Mouse (Mus musculus): ENCODE data around the gene Rora.

DNA sequence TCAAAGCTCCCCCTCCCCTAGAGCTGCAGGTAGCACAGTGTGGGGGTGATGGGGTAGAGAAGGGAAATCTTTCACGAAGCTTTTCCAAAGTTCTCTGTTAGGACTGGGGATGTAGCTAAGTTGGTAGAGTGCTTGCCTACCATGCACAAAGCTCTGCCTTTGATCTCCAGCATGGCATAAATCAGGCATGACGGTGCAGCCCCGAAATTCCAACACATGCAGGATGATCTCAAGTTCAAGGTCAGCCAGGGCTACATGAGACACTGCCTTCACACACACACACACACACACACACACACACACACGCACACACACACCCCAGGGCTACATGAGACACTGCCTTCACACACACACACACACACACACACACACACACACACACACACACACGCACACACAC is 129.7 kb downstream of the Rora start:
- TF ChIP-seq CTCF (IDR thresholded peaks at IDR 0.05; ENCODE audit: low read depth, low read length), result no peak
- no peak for TF ChIP-seq POLR2A (IDR thresholded peaks at IDR 0.05; ENCODE audit: borderline replicate concordance, low read depth, low read length)
